Mouse (Mus musculus) intestine, embryonic 15.5 days (tissue): ENCODE measurements at regions not wholly inside any gene's neighbourhood (a gene's known extent, or its start where the extent isn't known, plus 50 kb on each side); places are given as distances from the start of the nearest gene placed in this dataset.

Experiments used
- ATAC-seq: fragments of 200-750 bp; cut with Nextera tagmentation; 2 replicates; pipeline ENCODE4 v1.8.0; 2017; ENCODE audit warnings: moderate TSS enrichment, moderate library complexity
- H3K27ac ChIP-seq: fragments of 300-500 bp; sonication (generic); 2 replicates; pipeline ENCODE4 v1.5.1; 2015; ENCODE audit warnings: mild to moderate bottlenecking, inconsistent platforms
- H3K27me3 ChIP-seq: fragments of 300-500 bp; sonication (generic); replicated peaks from 2 replicates; pipeline ENCODE4 v1.6.1; 2015; ENCODE audit warnings: inconsistent platforms
- H3K36me3 ChIP-seq: fragments of 300-500 bp; sonication (generic); 2 replicates; pipeline ENCODE4 v1.6.1; 2015; ENCODE audit warnings: inconsistent platforms
- H3K4me1 ChIP-seq: fragments of 300-500 bp; sonication (generic); replicated peaks from 2 replicates; pipeline ENCODE4 v1.6.1; 2015; ENCODE audit warnings: inconsistent platforms
- H3K4me2 ChIP-seq: fragments of 300-500 bp; sonication (generic); replicated peaks from 2 replicates; pipeline ENCODE4 v1.6.1; 2015; ENCODE audit warnings: mild to moderate bottlenecking, inconsistent platforms
- H3K4me3 ChIP-seq: fragments of 300-500 bp; sonication (generic); replicated peaks from 2 replicates; pipeline ENCODE4 v1.5.1; 2015; ENCODE audit warnings: inconsistent platforms
- H3K9ac ChIP-seq: fragments of 300-500 bp; sonication (generic); 2 replicates; pipeline ENCODE4 v1.6.1; 2015; ENCODE audit warnings: inconsistent platforms
- H3K9me3 ChIP-seq: fragments of 300-500 bp; sonication (generic); 2 replicates; pipeline ENCODE4 v1.6.1; 2016; ENCODE audit warnings: inconsistent platforms
- WGBS: fragments of 180-500 bp; shearing (Covaris S2); methylation state at CpG from one replicate; pipeline ENCODE4 v1.1.7; 2015; 5-methylcytosine and 5-hydroxymethylcytosine counted together

- Histone ChIP-seq H3K9ac (no peak overlapping the region), H3K36me3 (no peaks in the 10 kb centered on the region), H3K4me1 (no peaks in the 10 kb centered on the region), H3K9me3 (no peaks in the 10 kb centered on the region), H3K27ac (no peak overlapping the region), H3K4me3 (no peak overlapping the region), H3K27me3 (no peaks in the 10 kb centered on the region), H3K4me2 (no peak overlapping the region)
- no peak for ATAC-seq
- 61% methylated on average over 13 of the region's 13 CpGs for WGBS
Observed at GRCm38 (mm10) chr10:68842023-68842735, 118.7 kb downstream of the Tmem26 start.

- no peak overlapping the region for H3K27ac ChIP-seq
- no peak overlapping the region for H3K9ac ChIP-seq
- 77% methylated on average over 4 of the region's 4 CpGs for WGBS
- no peaks in the 10 kb centered on the region for H3K4me1 ChIP-seq
- no peaks in the 10 kb centered on the region for H3K36me3 ChIP-seq
- no peak overlapping the region for H3K4me3 ChIP-seq
- H3K27me3 ChIP-seq = no peaks in the 10 kb centered on the region
- ATAC-seq = no peak
- no peak overlapping the region for H3K4me2 ChIP-seq
- H3K9me3 ChIP-seq = no peaks in the 10 kb centered on the region
Observed at GRCm38 (mm10) chr10:68844066-68844465, 120.6 kb downstream of the Tmem26 start.

GRCm38 (mm10) chr10:68844596-68844995, 121.2 kb downstream of the Tmem26 start:
- Histone ChIP-seq H3K36me3 (no peaks in the 10 kb centered on the region), H3K27me3 (no peaks in the 10 kb centered on the region), H3K4me2 (no peak overlapping the region), H3K4me3 (no peak overlapping the region), H3K27ac (no peak overlapping the region), H3K4me1 (no peaks in the 10 kb centered on the region), H3K9me3 (no peaks in the 10 kb centered on the region), H3K9ac (no peak overlapping the region)
- 95% methylated on average over 8 of the region's 8 CpGs for WGBS
- ATAC-seq = no peak

GRCm38 (mm10) chr10:68851153-68851552, 127.7 kb downstream of the Tmem26 start:
- Histone ChIP-seq H3K9me3 (no peaks in the 10 kb centered on the region), H3K9ac (no peak overlapping the region), H3K36me3 (no peaks in the 10 kb centered on the region), H3K4me1 (no peaks in the 10 kb centered on the region), H3K4me3 (no peak overlapping the region), H3K27me3 (no peaks in the 10 kb centered on the region), H3K4me2 (no peak overlapping the region), H3K27ac (no peak overlapping the region)
- ATAC-seq = no peak
- 84% methylated on average over 3 of the region's 3 CpGs for WGBS

GRCm38 (mm10) chr10:68855934-68856891, 132.8 kb downstream of the Tmem26 start:
- Histone ChIP-seq H3K4me2 (no peak overlapping the region), H3K4me1 (no peaks in the 10 kb centered on the region), H3K27ac (no peak overlapping the region), H3K4me3 (no peak overlapping the region), H3K9ac (no peak overlapping the region), H3K27me3 (no peaks in the 10 kb centered on the region), H3K9me3 (no peaks in the 10 kb centered on the region), H3K36me3 (no peaks in the 10 kb centered on the region)
- WGBS = 68% methylated on average over 13 of the region's 13 CpGs
- no peak for ATAC-seq

- Histone ChIP-seq H3K4me2 (no peak overlapping the region), H3K36me3 (no peaks in the 10 kb centered on the region), H3K4me3 (no peak overlapping the region), H3K4me1 (no peaks in the 10 kb centered on the region), H3K27me3 (no peaks in the 10 kb centered on the region), H3K9ac (no peak overlapping the region), H3K27ac (no peak overlapping the region), H3K9me3 (no peaks in the 10 kb centered on the region)
- no peak for ATAC-seq
- WGBS = 67% methylated on average over 8 of the region's 8 CpGs
Observed at GRCm38 (mm10) chr10:68864606-68865378, 141.3 kb downstream of the Tmem26 start.

- ATAC-seq = no peak
- H3K9ac ChIP-seq = no peak overlapping the region
- no peaks in the 10 kb centered on the region for H3K36me3 ChIP-seq
- no peaks in the 10 kb centered on the region for H3K9me3 ChIP-seq
- H3K27me3 ChIP-seq = no peaks in the 10 kb centered on the region
- H3K4me1 ChIP-seq = no peaks in the 10 kb centered on the region
- 69% methylated on average over 5 of the region's 5 CpGs for WGBS
- no peak overlapping the region for H3K27ac ChIP-seq
- H3K4me3 ChIP-seq = no peak overlapping the region
- H3K4me2 ChIP-seq = no peak overlapping the region
Observed at GRCm38 (mm10) chr10:68865776-68866175, 142.3 kb downstream of the Tmem26 start.

- H3K4me1 ChIP-seq = no peaks in the 10 kb centered on the region
- H3K9me3 ChIP-seq = no peaks in the 10 kb centered on the region
- 84% methylated on average over 1 of the region's 1 CpGs for WGBS
- no peak overlapping the region for H3K9ac ChIP-seq
- no peak overlapping the region for H3K27ac ChIP-seq
- H3K27me3 ChIP-seq = no peaks in the 10 kb centered on the region
- H3K4me3 ChIP-seq = no peak overlapping the region
- H3K4me2 ChIP-seq = no peak overlapping the region
- ATAC-seq = no peak
- no peaks in the 10 kb centered on the region for H3K36me3 ChIP-seq
Observed at GRCm38 (mm10) chr10:68867361-68867760, 143.9 kb downstream of the Tmem26 start.

GRCm38 (mm10) chr10:68872102-68872501, 148.7 kb downstream of the Tmem26 start:
- Histone ChIP-seq H3K36me3 (no peaks in the 10 kb centered on the region), H3K9me3 (no peaks in the 10 kb centered on the region), H3K4me2 (no peak overlapping the region), H3K27me3 (no peaks in the 10 kb centered on the region), H3K27ac (no peak overlapping the region), H3K4me1 (no peaks in the 10 kb centered on the region), H3K4me3 (no peak overlapping the region), H3K9ac (no peak overlapping the region)
- WGBS = 83% methylated on average over 4 of the region's 4 CpGs
- ATAC-seq = no peak

- H3K4me3 ChIP-seq = no peak overlapping the region
- no peaks in the 10 kb centered on the region for H3K9me3 ChIP-seq
- 82% methylated on average over 5 of the region's 5 CpGs for WGBS
- H3K27ac ChIP-seq = no peak overlapping the region
- no peak overlapping the region for H3K4me2 ChIP-seq
- no peaks in the 10 kb centered on the region for H3K4me1 ChIP-seq
- no peaks in the 10 kb centered on the region for H3K27me3 ChIP-seq
- H3K9ac ChIP-seq = no peak overlapping the region
- ATAC-seq = no peak
- no peaks in the 10 kb centered on the region for H3K36me3 ChIP-seq
Observed at GRCm38 (mm10) chr10:68875641-68876040, 152.2 kb downstream of the Tmem26 start.

GRCm38 (mm10) chr10:68893100-68893841, 169.8 kb downstream of the Tmem26 start:
- no peak overlapping the region for H3K4me2 ChIP-seq
- H3K27me3 ChIP-seq = no peaks in the 10 kb centered on the region
- WGBS = 45% methylated on average over 8 of the region's 8 CpGs
- H3K36me3 ChIP-seq = no peaks in the 10 kb centered on the region
- H3K9me3 ChIP-seq = no peaks in the 10 kb centered on the region
- H3K27ac ChIP-seq = peak overlapping the region; percentile 76
- ATAC-seq = peak; percentile 49
- H3K4me3 ChIP-seq = no peak overlapping the region
- H3K9ac ChIP-seq = no peak overlapping the region
- H3K4me1 ChIP-seq = peaks cover 7% of the 10 kb centered on the region; the same call in 1 of the 2 replicates
